Mouse (Mus musculus): ENCODE measurements at regions not wholly inside any gene's neighbourhood (a gene's known extent, or its start where the extent isn't known, plus 50 kb on each side); places are given as distances from the start of the nearest gene placed in this dataset.

DNA sequence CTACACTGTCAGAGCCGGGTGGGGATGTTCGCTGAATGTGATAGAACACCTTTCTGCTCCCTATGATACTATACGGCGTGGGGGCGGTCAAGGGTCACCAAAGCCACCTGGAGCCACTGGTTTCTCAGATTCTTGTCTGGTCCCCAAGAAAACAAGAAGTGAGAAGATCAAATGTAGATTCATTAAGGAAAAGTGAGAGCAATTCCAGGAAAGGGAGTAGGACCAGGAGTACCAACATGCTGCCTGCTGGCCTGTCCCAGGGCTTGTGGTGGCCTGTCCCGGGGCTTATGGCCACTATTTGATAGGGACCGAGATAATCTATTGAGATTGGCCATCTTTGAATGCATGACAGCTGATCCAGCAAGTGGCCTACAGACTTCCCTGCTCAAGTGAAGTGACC is 58.8 kb upstream of the Fut8 start:
- DNase-seq (ENCODE audit: low spot score): no peak

GRCm38 (mm10) chr12:77177811-77178578 is 59.9 kb upstream of the Fut8 start:
- no peak for DNase-seq (ENCODE audit: low spot score)

DNA sequence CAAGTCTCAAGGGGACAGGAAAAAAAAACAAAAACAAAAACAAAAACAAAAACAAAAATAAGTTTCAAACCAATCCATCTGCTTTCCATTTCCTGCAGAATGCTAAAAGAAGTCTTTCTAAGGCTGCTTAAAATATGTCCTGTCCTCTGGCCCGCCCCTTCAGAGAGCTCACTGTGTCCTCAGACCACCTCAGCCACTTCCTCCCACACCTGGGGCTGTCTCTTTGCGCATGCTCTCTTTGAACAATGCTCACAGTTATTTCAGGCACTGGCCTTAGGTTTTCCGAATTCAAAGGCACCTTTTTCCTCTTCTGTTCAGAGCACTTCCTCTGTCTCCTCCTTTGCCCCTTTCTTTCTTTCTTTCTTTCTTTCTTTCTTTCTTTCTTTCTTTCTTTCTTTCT is 60.6 kb upstream of the Fut8 start:
- DNase-seq (ENCODE audit: low spot score): no peak

- no peak for DNase-seq (ENCODE audit: low spot score)
Measured at GRCm38 (mm10) chr12:77174032-77174431, 63.9 kb upstream of the Fut8 start.

DNA sequence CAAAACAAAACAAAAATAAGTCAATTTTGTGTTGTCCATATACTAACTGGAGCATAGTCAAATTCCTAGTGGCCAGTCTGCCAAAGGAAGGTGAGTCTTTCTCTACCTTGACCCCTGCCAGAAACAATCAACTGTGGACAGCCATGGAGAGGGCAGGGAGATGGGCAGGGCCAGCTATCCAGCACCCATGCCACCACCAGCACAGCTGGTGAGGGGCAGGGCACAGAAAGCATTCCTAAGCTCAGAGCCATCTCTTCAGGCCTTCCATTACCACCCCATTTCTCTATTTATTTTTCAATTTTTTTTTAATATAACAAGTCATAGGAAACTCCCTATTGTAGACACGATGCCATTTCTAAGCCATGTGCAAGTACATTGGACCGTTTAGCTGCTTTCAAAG is 65.4 kb upstream of the Fut8 start:
- no peak for DNase-seq (ENCODE audit: low spot score)

DNA sequence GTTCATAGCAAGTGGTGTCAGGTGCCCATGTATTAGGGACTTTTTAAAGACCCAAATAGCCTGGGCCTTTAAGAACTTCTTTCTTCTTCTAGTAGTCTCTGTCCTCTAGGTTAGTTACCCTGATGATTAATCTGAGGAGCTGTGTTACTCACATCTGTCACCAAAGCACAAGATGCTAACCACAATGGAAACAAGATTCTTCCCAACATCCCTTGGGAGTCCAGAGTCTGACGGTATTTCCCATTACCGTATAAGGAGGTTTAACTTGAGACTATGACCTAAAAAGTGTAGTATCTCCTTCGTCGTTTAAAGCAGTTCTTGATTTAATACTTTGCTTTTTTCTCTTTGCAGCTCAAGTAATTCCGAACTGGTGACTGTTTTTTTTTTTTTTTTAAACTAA is 67.7 kb upstream of the Fut8 start:
- DNase-seq (ENCODE audit: low spot score): no peak

- no peak for DNase-seq (ENCODE audit: low spot score)
Measured at GRCm38 (mm10) chr12:77168367-77168766, 69.6 kb upstream of the Fut8 start.

- DNase-seq (ENCODE audit: low spot score): no peak
Measured at GRCm38 (mm10) chr12:77156698-77157097, 81.2 kb upstream of the Fut8 start.

DNA sequence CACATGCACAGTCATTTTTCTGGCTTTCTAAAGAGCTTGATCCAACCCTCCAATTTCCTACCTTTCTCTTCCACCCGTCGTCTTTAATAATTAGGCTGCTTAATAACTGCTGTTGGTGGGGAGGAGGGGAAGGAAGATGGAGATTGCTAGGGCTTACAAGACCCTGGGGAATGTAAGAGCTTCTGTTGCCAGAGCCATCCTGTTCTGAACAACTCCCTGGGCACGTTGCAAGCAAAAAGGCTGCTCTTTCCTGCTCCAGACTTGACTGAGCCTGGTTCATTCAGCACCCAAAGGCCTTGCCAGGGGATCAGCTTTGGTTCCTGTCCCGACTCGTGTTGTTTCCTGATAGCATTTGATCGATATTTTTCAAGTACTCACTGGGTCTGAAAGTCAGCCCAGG is 82.3 kb upstream of the Fut8 start:
- no peak for DNase-seq (ENCODE audit: low spot score)

DNA sequence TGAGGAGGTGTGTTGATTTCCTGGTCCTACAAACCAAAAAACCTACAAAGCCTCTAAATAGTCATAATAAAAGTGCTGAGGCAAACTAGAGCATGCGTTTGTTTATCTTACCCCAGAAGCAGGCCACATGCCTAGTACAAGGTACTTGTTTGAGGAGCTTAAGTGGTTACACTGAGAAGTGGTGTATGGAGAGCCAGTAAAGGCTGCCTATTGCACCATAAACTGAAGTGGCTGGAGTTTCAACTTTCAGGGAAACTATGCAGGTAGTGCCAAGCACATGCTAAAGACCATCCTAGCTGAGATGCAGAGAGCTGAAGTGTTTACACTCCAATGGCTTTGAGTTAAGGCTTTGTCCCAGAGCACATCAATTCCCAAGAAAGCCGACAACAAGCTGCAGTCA is 86.5 kb upstream of the Fut8 start:
- no peak for DNase-seq (ENCODE audit: low spot score)

DNA sequence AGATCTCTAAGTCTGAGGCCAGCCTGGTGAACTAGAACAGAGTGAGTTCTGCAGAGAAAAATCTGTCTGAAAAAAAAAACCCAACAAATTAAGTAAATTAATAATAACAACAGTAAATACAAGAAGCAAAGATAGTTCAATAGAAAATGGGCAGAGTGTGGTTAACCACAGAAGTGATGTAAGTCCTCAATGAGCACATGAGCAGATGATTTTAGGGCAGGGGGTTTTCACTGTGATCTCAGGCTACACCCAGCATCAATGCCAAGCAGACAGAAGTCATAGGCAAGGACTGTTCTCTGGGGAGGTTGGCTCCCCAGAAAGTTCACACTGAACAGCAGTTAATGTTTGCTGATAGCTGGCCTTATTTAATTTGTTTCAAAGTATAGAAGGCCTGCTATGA is 88.1 kb upstream of the Fut8 start:
- no peak for DNase-seq (ENCODE audit: low spot score)

DNA sequence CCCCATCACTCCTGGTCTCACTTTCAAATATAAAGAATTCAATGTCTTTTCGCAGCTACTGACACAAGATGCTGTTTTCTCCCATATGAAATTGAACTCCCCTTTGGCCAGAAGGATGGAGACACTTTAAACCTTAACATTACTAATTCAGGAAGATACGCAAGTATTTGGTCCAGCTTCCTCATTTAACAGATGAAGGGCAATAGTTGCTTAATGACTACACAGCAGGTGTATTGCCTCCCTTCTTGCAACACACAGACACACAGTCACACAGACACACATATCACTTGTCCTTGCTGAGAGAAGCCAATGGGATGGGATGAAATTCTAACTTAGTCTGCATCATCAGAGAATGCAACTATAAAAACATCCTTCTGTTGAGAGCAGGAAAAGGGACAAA is 89.8 kb upstream of the Fut8 start:
- DNase-seq (ENCODE audit: low spot score): no peak

GRCm38 (mm10) chr12:77143958-77144357 is 94.0 kb upstream of the Fut8 start:
- no peak for DNase-seq (ENCODE audit: low spot score)

DNA sequence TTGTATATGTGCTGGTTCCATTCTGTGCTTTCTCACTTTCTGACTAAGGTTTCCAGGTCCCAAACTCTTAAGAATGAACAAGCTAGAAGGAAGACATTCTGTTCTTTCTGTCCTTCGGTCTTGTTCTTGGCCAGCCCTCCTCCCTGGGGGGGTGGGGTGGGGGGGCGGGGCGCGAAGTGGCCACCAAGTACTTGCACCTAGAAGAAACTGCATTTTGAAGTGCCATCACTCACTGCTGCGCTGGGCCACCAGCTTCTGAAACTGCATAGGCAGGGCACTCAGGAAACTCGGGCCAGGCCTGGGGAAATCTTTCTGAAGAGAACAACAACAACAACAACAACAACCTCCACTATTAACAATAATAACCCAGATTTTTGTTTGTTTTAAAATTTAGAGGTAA is 94.4 kb upstream of the Fut8 start:
- DNase-seq (ENCODE audit: low spot score): no peak

DNA sequence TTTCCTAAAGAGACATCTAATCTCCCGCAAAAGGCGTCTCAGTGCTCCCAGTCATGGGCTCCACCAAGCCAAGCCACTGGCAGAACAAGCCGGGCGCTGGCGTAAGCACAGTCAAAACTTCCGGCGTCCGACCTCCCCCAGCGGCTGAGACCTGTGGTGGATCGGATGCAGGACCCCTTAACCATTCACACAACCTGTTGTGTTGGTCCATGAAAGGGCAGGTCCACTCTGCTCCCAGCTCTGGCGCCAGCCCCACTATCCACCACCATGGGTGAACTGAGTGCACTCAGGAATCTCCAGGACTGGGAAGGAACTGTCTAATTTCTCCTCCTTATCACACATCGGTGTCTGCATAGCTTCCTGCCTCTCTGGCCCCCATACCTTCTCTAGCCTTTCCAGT is 94.8 kb upstream of the Fut8 start:
- DNase-seq (ENCODE audit: low spot score): no peak

GRCm38 (mm10) chr12:77142224-77142623 is 95.7 kb upstream of the Fut8 start:
- DNase-seq (ENCODE audit: low spot score): no peak

GRCm38 (mm10) chr12:77141260-77142201 is 96.4 kb upstream of the Fut8 start:
- no peak for DNase-seq (ENCODE audit: low spot score)

DNA sequence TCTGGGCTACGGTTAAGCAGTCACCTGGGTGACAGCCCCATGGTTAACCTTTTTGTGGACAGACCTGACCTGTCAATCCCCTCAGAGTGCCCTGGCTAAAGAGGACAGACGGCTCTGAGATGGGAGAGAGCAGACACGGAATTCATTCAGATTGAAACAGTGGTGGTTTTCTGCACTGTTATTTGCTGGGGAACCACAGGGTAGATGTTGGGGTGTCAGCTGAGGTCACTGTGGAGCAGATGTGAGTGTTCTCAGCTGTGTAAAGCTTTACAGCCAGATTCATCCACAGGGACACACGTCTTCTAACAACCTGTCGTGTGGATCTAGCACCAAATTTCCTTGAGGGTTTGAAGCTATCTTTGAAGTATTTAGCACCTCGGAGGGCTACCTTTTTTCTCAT is 97.3 kb upstream of the Fut8 start:
- DNase-seq (ENCODE audit: low spot score): no peak

DNA sequence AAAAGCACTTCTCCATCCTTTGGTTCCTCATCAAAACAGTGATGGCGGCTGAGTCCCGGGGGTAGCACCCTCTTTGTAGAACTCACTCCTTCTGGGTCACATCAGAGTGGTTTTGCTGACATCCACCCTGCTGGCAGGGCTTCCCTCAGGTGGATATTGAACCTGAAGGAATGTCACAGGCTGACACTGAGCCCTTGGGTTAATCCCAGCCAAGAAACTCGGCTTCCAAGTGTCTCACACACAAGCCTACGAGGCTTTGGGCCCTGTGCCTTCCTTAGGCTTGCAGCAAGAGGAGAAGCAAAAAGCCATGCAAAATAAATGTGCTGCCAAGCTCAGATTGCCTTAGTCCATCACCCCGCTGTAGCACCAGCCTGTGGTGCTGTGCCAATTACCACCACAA is 97.8 kb upstream of the Fut8 start:
- DNase-seq (ENCODE audit: low spot score): no peak

DNA sequence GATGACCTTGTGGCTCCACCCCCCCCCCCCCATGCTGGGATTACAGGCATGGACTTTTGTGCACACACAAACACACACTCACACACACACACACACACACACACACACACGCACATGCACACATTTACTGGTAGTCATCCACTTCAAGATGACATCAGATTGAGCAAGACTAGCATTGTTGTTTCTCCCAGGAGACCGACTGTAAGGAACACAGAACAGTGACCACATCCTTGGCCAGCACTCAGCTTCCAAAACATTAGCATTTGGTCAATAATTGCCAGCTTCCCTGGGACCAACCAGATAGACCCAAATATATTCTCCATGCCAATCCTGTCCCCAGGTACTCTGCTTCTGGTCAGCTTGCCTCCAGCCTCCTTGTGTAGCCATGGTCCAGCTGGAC is 98.2 kb upstream of the Fut8 start:
- DNase-seq (ENCODE audit: low spot score): no peak

DNA sequence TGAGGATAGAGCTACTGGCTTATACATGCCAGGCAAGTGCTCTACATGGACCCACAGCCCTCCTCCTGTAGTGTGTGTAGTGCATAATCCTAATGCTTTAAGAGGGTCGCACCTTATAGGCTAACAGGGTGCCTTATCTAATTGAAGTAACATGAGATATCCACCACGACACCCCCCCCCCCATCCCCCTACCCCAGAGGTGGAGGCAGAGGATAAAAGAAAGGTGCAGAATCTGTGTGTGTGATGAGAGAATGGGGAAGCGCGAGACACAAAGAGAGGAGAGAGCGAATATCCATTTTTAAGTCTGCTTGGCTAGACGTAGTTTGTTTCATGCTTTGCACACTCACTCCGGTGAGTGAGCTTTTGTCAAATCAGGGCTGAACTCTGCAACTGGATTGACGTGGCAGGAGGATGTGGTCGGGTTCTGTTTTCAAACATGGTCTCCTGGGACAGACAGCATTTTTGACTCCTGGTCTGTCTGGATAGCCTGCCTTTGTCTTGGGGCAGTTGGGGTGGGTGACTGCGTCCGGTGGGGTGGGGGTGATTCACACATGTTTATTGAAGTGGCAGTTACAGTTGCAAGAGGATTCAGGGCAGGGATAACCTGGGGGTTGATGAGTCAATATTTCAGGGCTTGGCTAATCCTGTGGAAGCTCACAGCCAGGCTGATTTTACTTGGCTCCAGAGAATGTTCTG is 99.3 kb upstream of the Fut8 start:
- DNase-seq (ENCODE audit: low spot score): no peak

GRCm38 (mm10) chr12:77137291-77137830 is 100.6 kb upstream of the Fut8 start:
- DNase-seq (ENCODE audit: low spot score): no peak

GRCm38 (mm10) chr12:77135661-77136060 is 102.3 kb upstream of the Fut8 start:
- DNase-seq (ENCODE audit: low spot score): no peak
